Mouse (Mus musculus) CD4-positive helper T cell, adult 2 months (primary cell): ENCODE results near the gene Ankrd49.

Experiments used
- DNase-seq: peaks from one replicate; pipeline ENCODE4 v3.0.0-alpha.2; 2012; ENCODE audit warnings: low read depth, missing footprints, low spot score

Ankrd49 gene

DNA sequence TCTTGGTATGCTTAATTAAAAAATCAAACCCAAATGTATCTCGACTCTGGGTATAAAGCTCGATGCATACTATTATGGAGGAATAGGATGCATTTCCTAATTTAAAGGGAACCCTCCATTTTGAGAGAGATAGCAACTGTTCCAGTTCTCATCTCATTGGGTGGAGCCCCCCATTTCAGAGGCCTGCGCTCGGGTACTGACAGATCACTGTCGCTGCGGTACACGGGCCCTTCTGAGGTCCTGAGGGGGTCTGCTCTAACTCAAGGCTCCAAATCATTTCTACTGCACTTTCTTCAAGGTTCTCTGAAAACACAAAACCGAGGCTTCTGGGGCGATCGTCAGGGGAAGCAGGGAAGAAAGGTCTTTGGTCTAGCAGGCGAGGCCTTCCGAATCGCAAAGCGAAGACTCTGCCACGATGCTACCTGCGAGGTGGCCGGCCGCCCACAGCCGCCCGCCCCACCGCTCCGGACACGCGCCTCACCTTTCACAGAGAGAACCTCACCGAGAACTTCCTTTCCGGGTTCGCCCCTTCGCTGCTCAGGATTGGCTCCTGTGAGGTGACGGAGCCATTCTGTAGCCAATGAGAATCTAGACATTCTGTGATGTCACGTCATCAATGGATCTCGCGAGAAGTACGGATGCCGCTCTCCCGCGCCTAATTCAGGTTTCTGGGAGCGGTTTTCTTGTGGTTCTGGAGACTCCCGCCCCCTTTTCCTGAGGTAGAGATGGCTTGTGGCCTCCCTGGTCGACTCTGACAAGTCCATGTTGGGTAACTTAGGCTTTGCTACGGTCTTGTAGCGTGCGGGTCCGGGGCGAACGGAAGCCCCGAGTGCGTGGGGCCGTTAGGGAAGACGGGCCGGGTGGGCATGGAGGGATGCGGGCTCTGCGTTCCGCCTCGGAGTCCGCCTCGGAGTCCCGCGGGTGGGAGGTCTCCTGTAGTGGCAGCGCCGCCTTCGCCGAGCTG lies at the start of gene Ankrd49, which contains the start of gene Mre11a:
Gene Ankrd49, minus strand, starts transcription at position 818 of the 964 bp plus-strand sequence.
Gene Mre11a, plus strand, starts transcription at position 616 of the 964 bp plus-strand sequence.
- DNase-seq, result peak; percentile 96

DNA sequence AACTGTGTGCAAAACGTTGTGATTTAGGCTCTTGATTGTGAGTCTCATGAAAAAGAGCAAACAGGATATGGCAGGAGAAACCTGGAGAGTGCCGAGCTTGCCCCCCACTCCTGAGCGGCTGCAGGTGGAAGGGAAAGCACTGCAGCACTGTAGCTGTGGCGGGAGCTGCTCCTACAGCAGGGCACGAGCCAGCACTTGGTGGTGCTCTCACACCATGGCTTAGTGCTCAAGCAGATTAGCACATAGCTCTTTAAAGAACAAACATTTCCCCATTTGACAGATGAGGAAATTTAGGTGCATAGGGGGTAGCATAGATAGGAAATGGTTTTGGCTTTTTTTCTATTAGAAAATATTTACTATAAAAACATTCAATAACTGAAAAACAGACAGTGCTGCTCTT lies 47.4 kb upstream of the Ankrd49 start:
- DNase-seq, result no peak

DNA sequence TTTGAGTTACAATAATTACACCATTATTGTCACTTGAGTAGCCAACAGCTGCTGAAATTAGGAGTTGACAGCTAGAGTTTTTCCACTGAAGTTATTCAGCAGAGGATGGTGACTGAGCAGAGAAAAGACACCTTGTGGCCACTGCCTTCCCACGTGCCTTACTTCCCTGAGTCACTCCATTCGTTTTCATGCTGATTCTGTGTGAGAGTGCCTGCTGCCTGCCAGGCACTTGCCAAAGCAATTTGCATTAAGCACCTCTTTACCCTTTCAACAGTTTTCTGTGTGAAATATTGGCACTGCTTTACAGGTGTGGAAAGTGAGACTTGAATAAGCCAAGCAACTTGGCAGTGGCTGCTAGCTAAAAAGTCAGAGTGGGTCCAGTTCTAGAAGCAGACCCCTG lies 43.2 kb upstream of the Ankrd49 start:
- DNase-seq, result no peak

DNA sequence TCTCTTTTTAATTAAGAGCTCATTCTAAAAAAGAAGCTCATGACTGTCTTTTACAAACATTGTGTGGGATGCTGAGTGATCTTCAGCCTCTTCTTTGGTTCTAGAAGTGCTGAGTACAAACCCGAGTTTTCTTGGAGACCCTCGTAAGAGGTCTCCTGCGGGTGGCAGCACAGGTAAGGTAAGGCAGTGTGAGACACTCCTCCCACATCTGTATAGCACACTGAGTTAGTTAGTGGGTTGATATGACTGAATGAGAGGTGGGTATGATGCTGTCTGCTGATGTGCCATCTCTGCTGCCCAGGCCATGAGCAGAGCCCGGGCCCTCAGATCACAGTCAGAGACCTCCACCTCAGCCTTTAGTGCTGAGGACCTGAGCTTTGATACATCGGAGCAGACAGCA lies 40.2 kb upstream of the Ankrd49 start:
- no peak for DNase-seq

DNA sequence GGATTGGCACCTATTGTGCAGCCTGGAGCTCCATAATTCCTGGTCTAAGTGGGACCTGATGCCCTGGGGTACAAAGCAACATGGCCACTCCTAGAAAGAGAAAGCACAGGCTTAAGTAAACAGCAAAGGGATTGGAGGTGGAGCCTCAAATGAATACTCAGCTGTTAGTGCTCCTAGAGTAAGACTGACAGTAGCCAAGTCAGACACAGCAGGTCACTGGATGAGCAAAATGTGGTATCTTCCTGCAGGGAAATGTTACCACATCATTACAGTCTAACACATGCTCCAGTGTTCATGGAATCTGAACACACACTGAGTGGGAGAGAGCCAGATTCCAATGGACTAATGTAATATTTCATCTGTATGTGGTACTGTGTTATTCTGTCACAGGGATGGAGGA lies 36.7 kb upstream of the Ankrd49 start:
- DNase-seq, result no peak

DNA sequence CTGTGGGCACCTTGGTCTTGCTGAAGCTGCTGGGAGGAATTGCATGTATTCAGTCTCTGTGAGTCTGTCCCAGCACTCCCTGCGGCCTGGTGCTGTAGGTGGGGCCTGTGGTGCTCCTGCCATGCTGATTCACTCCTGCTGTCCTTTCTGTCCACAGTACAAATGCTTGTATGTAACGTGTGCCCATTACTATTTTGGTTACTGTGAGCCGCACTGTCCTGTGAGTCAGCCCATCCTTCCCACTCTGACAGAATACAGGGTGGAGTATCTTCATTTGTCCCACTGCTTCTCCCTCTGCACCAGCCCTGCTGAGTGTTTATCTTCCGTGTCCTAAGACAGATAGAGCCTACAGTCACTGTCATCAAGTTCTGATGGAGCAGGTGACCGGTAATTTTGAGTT lies 25.5 kb upstream of the Ankrd49 start:
- no peak for DNase-seq

DNA sequence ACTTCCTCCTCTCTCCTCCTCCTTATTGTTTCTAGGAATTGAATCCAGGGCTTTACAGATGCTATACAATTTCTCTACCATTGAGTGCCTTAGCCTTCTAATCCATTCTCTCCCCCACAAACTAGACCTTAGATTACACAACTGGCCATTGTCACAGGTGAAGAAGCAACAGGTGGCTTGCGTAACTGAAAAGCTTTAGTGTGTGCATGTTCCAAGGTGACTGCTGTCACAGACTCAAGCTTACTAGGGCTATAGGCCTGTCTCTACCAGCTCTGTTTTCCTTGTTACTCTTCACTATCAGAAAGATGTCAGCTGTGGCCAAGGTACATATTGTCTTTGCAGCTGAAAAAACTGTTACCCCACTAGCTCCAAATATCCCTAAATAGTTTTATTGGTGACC lies 22.1 kb upstream of the Ankrd49 start:
- no peak for DNase-seq

DNA sequence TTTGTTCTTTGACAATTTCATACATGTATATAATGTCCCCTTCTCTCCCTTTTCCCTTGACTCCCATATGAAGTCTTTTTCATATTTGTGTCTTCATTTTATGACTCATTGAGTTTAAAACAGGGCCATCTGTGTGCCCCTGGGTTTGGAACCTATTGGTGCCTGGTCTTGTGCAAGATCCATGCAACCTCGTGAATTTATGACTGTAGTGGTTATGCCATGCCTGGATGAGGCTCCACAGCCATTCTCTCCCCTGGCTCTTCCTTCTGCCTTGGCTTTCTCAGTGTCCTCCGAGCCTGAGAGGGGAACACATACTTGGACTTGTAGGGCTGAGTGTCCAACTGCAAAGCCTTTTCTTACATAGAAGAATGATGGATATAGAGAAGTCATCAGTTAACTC lies 21.1 kb upstream of the Ankrd49 start:
- no peak for DNase-seq

DNA sequence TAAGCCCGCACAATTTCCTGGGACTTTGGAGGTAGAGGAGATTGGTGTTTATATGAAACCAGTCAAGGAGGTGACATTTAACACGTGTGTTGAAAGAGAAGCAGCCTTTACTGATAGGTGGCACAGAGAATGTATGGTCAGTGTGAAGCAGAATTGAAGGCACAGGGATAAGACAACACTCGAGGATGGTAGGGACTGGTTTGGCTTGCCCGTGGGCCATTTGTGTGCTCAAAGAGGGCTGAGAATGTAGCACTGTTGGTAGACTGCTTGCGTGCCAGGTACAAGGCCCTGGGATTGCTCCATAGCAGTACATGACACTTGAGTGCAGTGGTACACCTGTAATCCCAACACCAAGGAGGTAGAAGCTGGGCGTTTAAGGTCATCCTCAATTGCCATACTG lies 2.7 kb upstream of the Ankrd49 start:
- DNase-seq, result no peak

DNA sequence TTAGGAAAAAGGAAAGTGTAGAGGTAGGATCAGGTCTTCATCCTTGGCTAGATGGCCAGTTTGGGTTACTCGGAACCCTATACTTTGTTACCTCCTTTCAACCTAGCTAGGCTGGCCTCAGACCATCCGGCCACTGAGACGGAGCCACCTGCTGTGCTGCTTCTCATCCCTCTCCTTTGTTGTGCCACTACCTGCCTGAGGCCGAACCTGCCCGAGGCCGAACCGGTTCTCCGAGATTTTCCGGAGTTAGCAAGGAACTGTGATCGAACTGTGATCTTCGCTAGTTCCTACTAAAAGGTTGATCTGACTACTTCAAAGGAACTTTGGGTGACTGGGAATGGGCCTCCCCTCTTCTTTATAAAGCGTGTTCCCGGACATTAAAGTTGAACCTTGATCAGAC lies 6.3 kb downstream of the Ankrd49 start:
- no peak for DNase-seq

DNA sequence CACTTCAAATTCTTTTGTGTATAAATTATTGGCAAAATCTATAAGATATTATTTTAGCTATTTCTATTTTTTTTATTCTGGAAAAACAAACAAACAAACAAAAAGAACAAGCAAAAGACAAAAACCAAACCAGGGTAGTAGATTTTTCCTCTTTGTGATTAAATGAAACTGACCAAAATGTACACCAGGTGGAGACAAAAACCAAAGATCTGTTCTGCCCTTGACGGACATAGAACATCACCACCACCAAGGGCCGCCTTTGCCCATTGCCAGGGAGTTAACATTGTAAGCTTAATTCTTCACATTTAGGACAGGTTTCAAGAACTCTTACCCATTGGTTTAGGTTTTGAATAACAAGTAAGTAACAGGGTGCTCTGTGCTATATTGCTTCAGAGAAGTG lies 10.8 kb downstream of the Ankrd49 start:
- DNase-seq, result peak; percentile 26

DNA sequence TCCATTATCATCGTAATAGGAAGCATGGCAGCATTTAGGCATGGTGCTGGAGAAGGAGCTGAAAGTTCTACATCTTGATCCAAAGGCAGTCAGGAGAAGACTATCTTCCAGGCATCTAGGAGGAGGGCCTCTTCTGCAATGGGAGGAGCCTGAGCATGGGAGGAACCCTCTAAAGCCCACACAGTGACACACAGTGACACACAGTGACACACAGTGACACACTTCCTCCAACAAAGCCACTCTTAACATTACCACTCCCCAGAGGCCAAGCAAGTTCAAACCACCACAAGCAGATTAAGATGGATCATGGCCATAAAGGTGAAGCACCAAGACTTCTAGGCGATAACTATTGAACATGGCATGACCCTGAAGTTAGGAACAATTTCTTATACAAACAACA lies 12.6 kb downstream of the Ankrd49 start:
- DNase-seq, result no peak

DNA sequence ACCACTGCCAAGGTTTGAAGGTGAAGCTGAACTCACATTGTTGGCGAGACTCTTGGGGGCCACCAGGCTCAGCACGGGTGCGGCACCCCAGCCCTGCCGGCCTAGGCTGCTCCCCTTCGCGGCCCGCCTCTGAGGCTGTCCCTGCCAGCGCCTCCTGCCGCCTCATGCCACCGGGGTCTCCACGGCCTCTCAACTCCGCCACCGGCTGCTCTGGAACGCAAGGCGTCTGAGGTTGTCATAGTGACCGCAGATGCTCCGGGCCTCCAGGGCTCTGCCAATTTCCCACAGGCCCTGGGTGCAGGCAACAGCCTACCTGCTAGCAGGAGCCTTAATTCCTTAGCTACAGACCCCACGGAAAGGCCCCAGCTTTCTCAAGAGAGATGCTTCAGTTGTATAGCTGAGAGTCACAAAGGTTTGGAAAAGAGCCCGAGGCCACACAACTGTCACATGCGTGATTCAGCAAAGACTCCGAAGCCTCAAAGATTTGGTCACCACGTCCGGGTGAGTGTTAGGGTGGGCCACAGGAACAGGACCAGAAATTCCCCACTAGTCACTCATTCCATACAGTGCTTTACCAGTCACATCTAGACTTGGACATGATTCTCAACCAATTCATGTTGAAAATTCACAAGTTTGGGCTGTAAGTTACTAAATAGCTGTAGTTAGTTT lies 13.7 kb downstream of the Ankrd49 start, which contains the start of gene 1700012B09Rik:
Gene 1700012B09Rik, minus strand, starts transcription at position 228 of the 669 bp plus-strand sequence.
- no peak for DNase-seq

DNA sequence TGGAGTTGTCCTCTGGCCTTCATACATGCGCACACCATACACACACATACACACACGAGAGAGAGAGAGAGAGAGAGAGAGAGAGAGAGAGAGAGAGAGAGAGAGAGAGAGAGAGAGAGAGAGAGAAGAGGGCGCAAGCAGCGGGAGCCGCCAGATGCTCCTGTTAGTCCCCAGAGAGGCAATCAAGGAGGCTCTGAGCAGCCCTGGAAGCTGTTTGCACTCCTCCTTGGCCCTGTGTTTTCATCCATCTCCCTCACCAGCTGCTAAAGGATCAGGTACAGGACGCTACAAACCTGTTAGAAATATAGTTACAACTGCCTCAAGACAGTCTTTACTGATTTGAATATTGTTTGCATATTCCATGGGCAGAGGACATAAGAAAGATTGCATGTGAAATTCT lies 14.8 kb downstream of the Ankrd49 start:
- DNase-seq, result no peak

DNA sequence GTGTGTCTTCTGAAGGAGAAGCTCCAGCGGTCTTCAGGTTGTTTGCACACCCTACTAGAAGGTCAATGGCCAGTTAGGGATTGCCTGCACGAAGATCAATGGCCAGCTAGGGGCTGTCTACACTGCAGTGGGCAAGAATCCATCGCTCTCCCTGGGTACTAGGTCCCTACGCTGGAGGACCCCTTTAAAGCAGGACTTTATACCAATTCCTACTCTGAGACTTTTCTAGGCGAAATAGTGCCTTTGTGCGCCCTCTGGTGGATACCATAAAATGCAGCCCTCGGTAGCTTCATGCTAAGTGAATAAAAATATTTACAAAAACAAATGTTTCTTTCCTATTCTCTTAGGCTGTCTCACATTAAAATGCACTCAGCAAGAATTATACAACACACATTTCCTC lies 19.9 kb downstream of the Ankrd49 start:
- DNase-seq, result peak; percentile 23

DNA sequence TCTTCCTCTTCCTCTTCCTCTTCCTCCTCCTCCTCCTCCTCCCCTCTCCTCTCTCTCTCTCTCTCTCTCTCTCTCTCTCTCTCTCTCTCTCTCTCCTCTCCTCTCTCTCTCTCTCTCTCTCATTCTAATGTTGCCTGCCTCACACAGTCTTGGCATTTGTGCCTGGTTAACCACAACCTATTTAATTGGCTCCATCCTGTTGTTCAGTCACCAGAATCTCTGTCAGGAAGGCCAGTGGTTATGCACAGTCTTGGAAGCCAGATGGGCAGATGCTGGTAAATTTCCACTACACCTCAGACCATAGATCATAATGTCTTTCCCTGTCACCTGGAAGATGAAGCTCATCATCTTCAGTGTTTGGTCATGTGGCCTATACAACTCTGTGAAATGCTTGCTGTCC lies 25.4 kb downstream of the Ankrd49 start:
- DNase-seq, result no peak

DNA sequence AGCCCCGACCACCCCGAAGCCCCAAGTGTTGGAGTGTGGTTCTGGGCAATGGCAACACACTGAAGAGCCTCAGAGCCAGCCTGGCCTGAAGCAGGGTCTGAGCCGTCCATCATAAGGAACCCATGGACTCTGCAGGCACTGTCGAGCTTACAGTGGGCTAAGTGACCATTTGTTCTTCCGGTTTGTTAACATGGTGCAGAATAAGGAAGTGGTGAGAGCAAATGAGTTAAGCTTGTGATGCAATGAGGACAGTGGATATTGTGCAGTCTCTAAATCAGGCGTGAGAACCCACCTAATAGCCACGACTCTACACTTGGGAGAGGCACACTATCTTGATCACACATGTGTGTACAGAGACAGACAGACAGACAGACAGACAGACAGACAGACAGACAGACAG lies 26.1 kb downstream of the Ankrd49 start:
- no peak for DNase-seq

DNA sequence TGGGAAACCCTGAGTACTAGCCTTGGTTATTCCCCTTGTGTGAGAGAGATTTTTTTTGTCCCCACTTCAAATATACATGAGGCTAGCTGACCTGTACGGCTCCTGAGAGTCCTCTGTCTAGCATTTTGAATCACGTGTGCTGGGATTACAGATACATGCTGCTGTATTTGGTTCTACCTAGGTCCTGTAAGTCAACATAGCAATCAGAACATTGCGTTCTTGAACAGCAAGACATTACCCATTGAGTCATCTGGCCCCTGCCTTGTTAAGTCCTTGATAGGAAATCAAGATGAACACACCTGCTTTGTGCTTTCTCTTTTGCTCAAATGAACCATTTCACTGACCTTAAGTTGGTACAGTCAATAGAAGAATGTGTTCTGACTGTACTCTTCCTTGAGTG lies 30.2 kb downstream of the Ankrd49 start:
- DNase-seq, result no peak

DNA sequence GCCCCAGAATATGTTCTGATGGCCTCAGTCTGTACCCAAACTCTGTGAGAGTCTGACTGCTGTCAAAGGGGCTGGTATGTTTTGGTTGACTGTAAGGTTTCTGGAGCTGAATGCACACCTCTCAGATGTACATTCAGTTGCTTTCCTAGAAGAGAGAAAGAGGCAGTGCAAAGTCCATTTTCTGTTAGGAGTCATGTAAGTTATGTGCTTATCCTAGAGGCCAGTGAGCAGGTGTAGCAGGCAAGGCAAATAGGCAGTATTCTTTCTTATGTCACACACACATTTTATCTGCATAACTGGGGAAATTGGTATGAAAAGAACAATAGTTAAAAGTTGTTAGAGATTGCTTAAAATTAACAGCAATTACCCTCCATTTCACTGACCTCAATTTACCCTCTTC lies 30.7 kb downstream of the Ankrd49 start:
- DNase-seq, result no peak

DNA sequence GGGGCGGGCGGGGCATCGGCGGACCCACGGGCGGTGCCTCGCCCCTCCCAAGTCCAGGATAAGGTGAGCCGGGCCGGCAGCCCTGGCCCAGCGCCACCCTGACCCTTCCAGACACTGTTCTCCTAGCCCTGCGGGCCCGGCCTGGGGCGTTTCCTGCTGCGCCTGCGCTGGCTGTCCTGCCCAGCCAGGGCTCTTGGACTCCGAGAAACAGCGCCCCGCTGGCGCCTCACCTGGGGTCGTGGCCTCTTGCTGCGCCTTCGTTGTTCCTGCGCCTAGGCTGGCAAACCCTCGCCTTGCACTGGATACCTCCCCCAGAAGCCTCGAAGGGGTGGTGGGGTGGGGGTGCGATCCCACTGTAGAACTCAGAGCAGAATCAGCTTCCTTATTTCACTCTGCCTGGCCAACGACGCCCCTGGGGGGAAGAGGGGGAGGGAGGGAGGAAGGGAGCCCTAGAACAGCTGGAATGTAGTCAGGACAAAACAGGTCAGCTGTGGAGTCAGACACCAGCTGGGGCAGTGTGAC lies 32.6 kb downstream of the Ankrd49 start, which contains the start of gene Fut4:
Gene Fut4, minus strand, starts transcription at position 393 of the 522 bp plus-strand sequence.
- DNase-seq, result peak; percentile 26

DNA sequence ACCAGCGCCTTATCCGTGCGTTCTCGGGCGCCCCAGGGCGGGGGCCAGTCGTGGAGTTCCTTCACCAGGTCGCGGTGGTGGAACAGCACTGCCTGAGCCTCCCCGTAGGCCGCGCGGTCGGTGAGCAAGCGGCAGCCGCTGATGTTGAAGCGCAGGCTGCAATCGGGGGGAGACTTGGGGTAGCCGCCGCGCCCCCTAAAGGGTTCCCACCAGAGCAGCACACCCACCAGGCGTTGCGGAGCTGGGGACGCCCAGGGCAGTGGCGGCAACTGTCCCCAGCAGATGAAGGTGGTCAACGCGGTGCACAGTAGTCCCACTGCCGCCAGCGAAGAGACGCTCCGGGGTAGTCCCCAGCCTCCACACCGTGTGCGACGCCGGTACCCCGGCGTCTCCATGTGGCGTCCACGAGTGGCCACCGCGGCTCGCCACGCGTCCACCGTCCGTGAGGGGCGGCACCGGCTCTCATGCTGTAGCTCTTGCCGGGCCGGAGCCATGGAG lies 33.1 kb downstream of the Ankrd49 start:
- DNase-seq, result no peak

DNA sequence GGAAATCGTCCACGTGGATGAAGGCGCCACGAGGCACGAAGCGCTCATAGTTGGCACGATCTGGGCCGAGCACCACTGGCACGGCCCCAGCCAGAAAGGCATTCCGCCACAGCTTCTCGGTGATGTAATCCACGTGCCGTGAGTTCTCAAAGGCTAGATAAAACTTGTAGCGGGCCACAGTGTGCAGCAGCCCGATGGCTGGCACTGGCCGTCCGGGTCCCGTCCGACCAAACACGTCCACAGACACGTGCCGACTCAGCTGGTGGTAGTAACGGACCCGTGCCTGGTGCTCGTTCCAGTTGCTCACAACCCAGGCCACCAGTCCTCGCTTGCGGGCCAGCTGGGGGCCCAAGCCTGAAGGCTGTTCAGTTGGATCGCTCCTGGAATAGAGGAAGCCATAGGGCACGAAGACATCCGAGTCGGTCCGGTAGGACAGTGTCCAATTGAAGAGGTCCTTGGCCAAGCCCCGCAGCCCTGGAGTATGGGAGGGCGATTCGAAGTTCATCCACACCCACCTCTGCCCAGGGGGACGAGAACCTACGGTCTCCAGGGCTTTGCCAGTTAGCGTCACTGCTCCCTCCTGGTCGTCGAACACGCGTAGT lies 33.7 kb downstream of the Ankrd49 start:
- no peak for DNase-seq
